Mouse (Mus musculus) frontal cortex, postnatal 36 days (tissue): Measurements from ENCODE around the gene Evl.
A peak's percentile ranks its signal among the peaks of the same experiment; 100 is the strongest.

Experiments
- DNase-seq, 2 experiments: peaks; one replicate each; pipeline ENCODE4 v3.0.0; 2022; ENCODE audit warnings: low spot score in 2 of 2

Gene Evl

DNA sequence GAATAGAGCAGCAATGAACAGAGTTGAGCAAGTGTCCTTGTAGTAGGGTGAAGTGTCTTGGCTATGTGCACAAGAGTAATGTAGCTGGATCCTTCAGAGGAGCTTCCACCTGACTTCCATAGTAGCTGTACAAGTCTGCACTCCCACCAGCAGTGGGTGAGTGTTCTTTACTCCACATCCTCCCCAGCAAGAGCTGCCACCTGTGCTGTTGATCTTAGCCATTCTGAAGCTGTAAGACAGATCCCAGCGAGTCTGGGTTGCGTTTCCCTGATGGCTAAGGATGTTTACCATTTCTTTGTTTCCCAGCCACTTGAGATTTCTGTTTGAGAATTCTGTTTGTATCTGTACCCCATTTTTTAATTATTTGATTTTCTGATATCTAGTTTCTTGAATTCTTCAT lies 35.6 kb downstream of the Evl start:
- DNase-seq = no peak

DNA sequence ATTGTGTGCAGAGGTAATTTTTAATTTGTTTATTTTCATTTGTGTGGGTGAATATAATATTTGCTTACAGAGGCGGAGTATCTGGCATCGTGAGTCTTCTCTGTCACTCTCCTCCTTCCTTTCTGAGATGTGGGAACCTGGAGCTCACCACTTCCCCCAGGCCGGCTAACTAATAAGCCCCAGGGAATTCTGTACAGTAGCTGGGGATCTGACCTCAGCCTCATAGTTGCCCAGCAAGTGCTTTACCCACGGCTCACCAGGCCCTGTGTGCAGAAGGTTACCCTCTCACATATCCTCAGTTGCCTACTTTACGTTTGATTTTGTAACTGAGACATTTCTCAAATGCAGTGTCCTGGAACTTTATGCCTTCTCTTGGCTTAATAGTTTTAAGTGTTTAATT lies 37.1 kb downstream of the Evl start:
- DNase-seq = no peak

DNA sequence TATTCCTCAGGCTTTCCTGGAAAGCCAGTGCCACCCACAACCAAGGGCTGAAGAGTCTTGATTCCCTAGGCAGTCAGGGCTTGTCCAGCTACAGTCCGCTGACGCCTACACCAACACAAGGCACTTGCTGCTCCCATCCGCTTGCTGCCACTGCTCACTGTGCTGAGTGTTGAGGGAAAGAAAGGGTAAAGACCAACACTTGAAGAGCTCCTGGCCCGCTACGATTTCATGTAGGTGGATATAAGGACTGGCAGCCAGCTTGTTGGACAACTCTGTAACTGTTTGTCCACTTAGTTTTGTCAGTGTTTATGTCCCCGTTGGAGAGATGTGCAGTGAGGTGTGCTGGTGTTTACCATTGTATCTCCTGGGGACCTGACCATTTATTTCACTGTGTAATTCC lies 38.3 kb downstream of the Evl start:
- no peak for DNase-seq

DNA sequence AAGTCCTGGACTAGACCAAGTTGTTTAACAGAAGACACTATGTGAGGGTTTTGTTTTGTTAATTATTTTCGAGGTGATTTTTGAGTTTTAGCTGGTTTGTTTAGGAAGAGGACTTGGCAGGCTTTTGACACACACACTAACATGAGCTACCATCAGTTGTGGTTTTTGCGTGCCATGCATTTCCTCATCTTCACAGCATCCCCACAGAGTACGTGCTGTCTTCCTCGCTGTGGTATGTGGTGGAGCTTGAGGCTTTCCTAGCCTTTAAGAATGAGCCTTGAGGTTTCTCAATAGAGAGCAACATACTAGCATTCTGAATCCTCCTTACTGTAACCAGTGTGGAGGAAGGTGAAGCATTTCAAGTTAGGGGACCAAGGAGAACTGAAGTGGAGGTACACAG lies 46.3 kb downstream of the Evl start:
- DNase-seq = no peak

DNA sequence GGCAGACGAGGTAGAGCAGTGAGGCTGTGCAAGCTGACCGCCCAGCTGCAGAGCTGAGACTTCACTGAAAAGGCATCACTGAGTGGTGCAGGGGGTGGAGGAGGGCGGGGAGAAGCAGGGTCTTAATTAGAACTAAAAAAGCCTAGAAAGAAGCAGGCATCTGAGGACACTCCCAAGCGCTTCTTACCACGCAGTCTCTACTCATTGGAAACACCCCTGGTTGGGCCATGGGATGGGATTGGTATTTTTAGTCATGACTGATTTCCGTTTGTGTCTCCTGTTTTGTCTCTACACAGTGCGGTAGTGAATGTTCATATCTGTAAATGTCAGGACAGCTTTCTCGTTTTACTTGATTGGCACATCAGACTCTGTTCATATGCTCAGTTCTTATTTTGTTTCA lies 46.8 kb downstream of the Evl start:
- peak; percentile 38 to 46 for DNase-seq

DNA sequence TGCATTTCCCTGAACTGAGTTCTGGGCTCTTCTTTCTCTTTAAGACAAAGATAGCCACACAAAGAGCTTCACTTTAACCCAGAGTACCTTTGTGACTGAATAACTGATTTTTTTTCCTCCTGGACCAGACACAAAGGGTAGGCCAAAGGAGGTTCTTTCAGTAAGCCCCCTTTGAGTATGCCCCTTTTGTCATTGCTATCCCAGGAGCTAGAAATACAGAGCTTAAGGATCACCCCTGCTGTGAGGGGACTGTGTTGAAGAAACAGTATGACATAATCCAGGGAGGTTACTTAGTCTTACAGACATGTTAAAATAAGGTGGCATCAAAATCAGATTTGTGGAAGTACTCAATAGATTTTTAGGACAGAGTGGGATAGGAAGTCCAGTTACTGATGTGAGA lies 50.0 kb downstream of the Evl start:
- no peak for DNase-seq

DNA sequence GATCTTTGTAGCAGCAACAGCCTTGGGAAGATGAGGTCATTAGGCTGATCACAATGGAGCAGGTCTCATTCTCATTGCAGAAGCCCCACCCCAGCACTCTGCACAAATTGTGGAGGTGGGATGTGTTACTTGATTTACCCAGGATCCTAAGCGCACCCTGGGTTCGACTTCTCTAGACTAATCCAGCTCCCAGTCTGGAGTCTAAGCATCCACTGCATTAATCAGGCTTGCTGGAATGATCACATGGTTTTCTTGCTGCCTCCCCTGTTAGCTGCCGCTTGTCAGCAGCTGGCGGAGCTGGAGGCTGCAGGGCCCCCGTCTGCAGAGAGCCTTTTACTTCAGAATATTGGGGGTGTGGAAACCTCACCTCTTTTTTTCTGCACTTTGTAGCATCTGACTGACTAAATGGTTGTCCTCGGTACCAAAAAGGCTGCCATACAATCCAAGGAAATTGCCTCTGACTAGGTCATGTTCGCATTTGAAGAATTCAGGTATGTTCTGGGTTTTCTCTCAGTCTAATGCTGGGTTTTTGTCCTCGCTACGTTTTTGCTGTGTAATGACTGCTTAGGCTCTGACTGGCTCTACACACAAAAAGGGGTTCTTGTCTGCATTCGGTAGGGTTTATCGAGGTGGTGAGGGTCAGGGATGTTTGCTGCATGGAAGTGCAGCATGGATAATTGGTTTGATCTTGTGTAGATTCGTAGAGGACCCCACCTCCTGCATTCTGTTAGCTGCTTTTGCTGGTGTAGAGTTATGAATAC lies 51.2 kb downstream of the Evl start:
- peak; percentile 35 to 42 for DNase-seq

DNA sequence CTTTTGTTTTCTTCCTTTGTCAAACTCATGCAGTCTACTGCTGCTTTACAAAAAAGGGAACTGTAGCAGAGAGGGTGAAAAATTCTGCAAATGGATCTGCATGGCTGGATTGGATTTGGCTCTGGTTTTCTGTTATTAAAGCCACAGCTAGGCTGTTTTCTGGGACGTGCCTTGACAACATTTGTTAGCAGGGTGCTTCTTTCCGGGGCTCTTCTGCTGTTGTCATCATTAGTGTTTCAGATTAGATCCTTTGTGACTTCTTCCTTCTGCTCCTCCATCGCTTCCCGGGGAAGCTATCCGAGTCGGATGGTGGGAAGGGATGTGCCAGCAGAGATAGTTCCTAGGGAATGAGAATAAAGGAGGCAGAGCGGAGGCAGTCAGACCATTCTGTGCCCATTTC lies 51.8 kb downstream of the Evl start:
- peak; percentile 18 to 21 for DNase-seq

DNA sequence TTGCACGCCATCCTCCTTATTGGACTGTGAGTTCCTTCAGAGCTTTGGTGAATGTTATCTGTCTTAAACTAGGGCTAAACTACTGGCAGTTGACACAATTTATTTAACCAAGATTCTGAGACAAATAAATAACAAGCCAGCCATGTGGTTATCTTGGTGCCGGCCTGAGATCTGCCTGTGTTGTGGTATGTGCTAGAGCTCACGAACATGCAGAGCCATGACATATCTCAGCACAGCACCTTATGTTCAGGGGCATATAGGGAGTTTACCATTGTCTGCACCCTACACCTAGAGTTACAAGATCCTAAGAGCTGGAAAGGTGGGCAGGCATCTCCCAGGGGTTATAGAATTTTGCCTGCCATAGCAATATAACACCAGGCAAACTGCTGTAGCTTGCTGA lies 54.9 kb downstream of the Evl start:
- no peak for DNase-seq

DNA sequence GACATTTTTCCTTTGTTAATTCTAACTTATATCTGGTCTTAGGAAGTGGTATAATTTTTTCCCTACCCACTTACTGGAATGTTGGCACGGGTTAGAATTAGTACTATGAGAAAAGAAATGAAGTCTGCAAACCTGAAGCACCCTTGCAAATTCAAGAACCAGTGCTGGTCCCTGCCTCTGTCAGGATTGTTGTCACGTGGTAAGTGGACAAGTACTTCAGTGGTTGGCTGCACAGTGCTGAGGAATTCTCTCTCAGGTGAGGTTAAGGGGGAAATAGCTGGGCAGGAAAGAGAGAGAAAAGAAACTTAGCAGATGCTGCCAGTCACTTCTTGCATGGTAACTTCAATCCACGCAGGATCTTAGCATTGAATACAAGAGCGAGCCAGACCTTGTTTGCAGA lies 55.7 kb downstream of the Evl start:
- no peak for DNase-seq

DNA sequence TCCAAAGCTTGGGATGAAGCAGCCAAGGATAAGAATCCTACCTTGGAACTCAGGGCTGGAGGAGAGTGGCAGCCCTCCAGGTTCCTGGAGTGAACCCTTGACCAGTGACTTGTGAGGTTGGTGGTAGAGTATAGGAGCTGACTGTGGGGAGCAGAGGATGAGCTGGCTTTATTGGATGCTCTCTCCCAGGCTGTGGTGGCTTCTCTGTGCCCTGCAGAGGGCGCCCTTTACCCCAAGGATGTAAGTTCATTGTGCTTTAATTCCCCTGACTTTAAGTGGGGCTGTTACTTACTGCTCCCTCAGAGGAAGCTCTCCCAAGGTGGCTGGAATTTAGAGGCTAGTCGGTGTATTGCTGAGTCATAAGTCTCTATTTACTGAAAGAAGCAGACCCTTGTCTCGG lies 58.6 kb downstream of the Evl start:
- DNase-seq = peak; percentile 23 to 51

DNA sequence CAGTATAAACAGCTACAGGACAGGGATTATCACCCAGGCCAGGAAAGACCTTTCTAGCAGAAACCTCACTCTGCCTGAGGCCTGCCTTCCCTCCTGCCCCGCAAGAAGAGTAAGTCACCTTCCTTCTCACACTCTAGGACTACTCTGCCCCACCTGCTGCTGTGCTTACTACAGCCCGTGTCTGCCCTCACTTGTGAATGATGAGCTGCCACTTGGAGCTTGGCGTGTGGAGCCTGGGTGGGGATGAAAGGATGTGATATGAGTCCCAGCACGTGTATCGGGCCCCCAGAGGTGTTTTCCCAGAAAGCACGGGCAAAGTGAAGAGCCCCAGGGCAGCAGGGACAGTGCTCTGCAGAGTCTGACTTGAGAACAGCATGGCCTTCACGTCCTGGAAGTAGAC lies 63.0 kb downstream of the Evl start:
- DNase-seq = no peak

DNA sequence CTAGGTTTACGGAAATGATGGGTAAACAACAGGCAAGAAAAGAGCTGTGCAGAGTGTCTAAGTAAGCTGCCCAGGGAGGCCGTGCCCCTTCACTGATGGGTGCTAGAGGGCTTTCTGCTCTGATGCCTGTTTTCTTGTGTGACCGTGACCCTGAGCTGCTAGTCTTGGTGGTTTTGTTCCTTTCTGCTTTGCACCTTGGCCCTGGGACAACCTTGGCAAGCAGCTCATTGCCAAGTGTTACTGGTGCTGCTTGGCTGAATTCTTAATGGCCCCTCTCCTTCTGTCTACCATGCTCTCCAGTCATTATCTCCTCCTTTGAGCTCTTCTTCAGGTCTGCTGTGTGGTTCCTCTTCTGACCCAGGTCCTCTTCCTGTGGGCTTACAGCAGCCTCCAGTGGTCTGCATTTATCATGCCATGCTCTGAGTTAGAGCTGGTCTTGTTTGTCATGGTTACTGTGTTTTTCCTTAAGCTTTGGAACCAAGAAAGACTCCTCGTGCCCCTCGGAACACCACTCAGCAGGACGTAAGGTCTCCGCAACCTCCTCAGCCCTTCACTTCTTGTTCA lies 65.4 kb downstream of the Evl start:
- DNase-seq = no peak

DNA sequence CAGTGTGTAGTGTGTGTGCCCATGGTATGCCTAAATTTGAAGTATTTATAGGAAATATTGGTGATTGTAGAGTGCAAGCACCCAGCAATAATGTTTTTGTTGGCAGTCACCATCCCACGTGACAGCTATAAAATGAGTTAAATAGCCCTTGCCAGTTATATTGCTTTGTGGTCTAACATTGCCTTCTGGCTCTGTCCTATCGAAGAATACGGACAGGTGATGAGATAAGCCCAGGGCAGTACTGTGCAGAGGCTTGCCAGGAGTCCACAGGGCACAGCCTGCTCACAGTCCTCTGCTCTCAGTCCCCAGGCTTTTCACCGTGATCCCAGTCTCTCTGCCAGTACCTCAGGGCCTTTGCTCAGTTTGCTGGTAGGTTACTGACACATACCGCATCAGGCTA lies 67.9 kb downstream of the Evl start:
- no peak for DNase-seq

DNA sequence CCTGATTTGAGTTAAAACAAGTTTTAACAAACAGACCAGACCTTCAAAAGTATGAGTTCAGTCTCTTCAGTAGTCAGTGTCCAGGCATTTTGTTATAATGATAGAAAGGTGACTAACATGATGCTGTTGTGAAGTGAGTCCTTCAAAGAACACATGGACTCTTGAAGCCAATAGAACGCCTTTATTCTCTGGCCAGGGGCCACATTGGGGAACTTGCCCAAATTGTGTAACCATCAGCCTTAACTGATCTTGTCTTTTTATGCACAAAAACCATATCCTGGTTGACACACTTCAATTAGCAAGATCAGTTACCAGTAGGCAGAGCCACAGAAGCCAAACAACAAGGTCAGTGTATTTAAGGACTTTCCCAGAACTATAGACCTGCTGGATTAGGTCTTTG lies 75.0 kb downstream of the Evl start:
- no peak for DNase-seq

DNA sequence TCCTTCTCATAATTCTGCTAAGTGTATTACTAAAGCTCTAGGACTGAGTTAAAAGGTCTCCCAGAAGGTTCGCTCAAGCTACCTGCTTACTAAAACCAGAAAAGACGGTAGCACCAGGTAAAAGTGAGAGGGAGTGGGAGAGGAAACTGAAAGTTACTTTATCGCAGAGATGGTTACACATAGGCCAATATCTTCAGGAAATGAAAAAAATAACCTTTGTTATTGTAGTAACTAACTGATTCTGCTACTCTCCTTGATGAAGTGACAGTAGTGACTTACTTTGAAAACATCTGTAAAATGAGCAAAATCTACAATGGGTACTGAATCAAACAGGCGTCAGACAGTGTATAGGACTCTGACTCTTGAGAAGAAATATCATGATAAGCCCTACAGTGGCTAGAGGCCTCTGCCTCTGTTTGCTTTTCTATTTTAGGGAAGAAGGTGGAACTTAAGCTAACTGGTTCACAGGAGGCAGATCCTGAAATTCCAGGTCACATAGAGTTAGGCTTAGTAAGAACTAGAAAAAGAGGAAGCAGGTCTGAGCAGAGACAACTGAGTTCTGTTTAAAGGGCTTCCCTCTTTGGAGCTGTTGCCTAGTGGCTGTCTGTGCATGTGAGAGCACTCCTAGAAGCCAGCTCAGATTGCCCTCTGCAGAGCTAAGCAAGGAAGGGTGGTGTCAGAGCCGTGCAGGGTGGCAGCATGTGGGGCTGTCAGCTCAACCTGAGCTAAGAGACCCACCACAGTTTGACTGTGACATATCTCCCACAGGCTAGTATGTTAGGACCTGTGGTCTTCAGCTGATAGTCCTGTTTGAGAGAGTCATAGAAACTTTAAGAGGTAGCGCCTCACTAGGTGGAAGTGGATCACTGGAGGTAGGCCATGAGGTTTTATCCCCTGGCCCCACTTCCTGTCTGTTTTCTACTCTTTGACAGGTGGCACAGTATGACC lies 76.5 kb downstream of the Evl start:
- no peak for DNase-seq

DNA sequence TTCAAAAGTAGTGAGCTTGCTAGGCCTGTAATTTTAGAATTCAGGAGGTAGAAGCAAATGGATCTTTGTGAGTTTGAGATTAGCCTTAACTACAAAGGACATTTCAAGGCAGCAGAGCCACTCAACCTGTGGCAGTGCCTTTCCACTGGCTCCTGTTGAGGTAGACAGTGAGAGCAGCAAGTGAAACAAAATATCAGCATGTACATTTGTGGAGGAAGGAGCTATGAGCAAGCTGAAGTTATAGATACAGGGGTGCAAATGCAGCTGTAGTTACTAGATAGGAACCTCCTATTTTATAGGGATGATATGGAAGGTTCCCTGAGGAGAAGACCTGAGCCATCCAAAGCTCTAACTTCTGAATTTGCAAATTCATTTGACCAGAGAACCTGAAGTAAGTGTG lies 78.0 kb downstream of the Evl start:
- no peak for DNase-seq

DNA sequence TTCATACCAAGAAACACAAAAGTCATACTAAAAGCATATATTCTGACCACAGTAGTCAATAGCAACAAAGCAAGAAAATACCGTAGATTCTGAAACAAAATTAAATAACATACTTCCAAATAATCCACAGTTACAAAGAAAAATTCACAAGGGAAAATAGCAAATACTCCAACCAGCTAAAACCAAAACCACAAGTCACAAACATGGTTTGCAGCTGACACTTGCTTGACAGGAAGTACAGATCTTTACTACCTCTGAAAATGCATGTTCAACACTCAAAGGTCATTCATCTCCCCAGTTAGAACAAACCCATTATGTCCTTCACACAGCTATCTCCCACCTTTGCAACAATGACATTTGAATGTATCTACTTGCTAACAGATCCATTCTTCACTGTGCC lies 79.5 kb downstream of the Evl start:
- DNase-seq = no peak

DNA sequence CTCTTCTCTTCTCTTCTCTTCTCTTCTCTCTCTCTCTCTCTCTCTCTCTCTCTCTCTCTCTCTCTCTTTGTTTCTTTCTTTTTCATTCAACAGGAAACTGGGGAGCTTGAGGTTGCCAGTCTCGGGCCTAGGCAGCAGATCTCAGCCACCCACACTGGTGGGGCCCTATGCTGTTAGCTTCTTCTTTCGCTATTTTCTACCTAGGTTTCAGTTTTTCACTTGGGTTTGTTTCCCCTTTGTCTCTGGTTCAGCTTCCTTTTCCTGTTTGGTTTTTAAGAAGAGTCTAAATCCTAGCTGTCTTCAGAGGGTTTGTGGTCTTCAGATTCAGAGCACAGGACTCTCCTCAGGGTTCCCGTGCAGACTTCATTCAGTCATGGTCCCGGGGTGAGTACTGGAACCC lies 81.0 kb downstream of the Evl start:
- DNase-seq = no peak

DNA sequence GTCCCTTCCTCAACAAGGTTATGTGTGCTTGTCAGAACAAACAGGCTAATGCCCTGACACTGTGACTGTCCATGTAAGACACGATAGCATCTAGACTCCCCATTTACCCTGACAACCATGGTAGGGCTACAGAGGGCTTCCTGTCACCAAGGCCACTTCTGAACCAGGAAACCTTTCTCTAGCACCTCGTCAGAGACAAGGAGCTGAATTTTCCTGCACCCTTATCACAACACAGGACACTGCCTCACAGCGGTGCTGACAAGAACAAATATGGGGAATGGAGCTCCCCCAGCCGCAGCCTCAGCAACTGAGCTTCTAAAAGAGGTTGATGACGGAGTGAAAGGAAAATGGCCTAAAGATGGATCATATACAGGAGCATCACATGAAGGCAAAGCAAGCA lies 82.9 kb downstream of the Evl start:
- no peak for DNase-seq

DNA sequence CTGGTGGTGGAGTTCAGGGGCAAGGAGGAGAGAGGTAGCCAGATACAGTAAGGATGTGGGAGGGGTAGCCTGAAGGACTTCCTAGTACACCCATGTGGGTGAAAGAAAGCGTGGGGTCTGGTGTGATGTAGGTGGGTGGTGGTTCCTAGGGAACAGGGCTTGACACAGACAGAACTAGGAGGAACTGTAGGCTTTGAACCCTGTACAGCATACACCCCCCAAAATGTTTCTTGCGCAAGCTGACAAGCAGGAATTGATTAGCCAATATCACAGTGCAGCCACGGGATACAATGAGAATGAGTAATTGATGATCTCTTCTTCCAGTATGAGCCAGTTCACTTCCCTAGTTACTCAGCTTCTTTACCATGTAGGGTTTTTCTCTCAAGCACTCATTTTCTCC lies 84.6 kb downstream of the Evl start:
- no peak for DNase-seq

DNA sequence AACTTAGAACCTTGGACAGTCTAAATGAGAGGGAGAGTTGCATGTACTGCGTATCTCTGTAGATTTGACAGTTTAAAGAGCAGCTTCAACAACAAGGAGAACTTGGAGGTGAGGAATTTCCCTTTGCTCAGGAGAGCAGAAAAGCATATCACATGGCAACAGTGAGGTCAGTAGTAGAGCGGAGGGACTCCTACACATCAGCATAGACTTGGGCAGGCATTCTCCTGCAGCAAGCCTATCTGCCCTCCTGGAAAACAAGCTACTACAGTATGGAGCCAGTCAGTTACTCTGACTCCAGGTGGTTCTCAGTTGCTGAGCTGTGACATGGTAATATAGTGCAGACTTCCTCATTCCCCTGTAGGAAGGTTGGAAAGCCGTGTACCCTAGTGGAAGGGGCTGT lies 87.5 kb downstream of the Evl start:
- DNase-seq = no peak

DNA sequence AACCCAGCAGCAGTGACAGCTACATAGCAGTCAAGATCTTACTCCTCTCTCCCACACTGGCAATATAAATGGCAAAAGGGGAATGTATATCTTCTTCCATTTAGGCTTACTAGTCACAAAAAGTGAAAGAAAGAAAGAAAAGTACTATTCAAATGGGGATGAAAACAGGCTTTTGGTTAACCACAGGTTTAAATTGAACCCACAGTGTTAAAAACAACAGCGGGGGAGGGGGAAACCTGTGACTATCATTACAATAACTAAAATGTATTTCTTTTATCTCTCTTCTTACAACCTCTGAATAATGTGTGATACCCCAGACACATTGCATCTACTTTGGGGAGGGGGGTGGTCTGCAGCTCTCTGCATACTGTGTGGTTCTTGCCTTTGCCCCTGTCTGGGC lies 91.7 kb downstream of the Evl start:
- no peak for DNase-seq
